Mouse (Mus musculus): Measurements from ENCODE around the gene Stx5a.

- TF ChIP-seq CTCF (IDR thresholded peaks at IDR 0.05) (no peak), EP300 (IDR thresholded peaks at IDR 0.05; ENCODE audit: insufficient read depth, low read depth, low read length) (no peak)
Measured at GRCm38 (mm10) chr19:8790171-8790570, 49.0 kb downstream of the Stx5a start.
